Mouse (Mus musculus): ENCODE data around the gene Ank2. TPM values are rescaled to one million over a fixed set of nuclear protein-coding genes. Genes with fewer than 3 reads are reported as not detected.

Gene Ank2
- total RNA-seq, 2 experiments from 2014 or later, result 0.50 TPM; not detected in 1

DNA sequence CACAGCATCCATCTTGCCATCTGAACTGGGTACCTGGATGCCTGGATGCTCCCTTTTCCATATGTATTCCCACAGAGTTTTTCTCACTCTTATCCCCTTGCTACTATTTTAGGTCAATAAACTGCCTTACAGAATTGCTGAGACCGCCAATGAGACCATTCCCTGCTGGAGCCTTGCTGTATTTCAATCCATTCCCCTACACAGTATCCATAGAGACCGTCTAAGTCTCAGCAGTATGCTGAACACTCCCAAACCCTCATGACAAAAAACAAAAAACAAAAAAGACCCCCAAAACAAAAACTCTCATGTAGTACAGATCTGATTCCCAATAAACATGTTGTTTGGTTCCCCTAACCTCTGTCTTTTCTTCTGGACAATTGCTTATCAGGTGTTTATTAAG, 365.1 kb downstream of the Ank2 start:
- ATAC-seq (replicated peaks; ENCODE audit: poor library complexity), result no peak

DNA sequence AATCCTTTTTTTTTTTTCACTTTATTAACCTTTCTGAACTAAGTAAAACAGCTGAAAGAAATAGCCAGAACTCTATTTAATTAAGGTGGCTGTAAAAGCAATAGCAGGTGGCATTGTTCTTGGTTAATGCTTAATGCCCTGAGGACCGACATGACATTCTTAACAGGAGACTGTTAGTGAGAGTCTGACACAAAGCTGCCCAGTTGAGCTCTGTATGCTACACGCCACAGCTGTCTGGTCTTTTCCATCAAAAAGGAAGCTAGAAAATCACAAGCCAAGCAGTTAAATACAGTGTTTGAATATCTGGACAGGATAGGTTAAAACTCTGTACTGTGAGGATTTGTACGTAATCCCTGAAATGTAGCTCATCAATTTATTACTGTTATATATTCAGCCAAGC, 368.1 kb downstream of the Ank2 start:
- ATAC-seq (replicated peaks; ENCODE audit: poor library complexity), result no peak

DNA sequence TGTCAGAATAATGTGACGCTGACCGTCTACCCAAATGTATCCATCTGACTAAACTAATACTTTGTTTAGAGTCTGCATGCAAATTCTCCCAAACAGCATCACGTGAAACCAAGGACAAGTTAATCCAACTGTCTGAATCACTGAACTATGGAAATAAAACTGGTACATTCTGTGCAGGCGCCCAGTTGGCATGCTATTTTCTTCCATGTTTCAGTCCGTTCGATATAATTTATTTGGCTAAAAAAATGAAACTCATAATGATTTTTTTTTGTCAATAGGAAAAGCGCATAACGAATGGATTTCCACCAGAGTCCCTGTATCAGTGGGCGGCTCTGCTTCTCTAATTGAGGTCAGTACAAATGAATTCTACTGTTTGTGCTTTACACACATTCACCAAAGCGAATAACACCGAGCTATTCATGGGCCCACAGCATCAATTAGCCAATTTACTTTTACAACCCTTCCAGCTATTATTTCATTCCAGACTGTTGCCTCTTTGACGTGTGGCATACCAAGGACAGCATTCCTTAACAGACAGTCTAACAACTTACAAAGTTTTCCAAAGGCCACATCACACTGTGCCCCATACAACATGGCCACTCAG, 368.9 kb downstream of the Ank2 start:
- no peak for ATAC-seq (replicated peaks; ENCODE audit: poor library complexity)

GRCm38 (mm10) chr3:127129750-127130149, 369.4 kb downstream of the Ank2 start:
- ATAC-seq (replicated peaks; ENCODE audit: poor library complexity), result no peak

GRCm38 (mm10) chr3:127127611-127128010, 371.5 kb downstream of the Ank2 start:
- ATAC-seq (replicated peaks; ENCODE audit: poor library complexity), result no peak

GRCm38 (mm10) chr3:127126220-127126619, 372.9 kb downstream of the Ank2 start:
- ATAC-seq (replicated peaks; ENCODE audit: poor library complexity), result no peak

GRCm38 (mm10) chr3:127124375-127124993, 374.7 kb downstream of the Ank2 start:
- ATAC-seq (replicated peaks; ENCODE audit: poor library complexity), result no peak

GRCm38 (mm10) chr3:127123376-127123775, 375.8 kb downstream of the Ank2 start:
- peak; percentile 68 for ATAC-seq (replicated peaks; ENCODE audit: poor library complexity)

- ATAC-seq (replicated peaks; ENCODE audit: poor library complexity), result no peak
Observed at GRCm38 (mm10) chr3:127118777-127119176, 380.4 kb downstream of the Ank2 start.

DNA sequence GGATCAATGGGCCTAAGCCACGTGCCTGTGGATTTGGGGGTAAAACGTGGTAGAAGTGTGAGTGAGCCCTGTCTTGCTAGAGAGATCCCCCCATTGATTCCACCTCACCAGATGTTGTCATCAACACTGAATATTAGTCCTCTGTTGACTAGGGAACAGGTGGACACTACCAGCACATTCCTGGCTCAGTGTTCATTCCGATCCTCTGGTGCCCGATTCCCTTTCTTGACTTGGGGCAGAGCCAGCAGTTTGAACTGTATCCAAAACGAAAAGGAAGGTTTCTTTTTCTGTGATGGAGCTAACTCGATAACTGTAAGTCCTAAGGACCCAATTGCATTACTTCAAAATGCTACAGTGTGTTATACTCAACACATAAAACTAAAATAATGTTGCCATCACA, 382.9 kb downstream of the Ank2 start:
- no peak for ATAC-seq (replicated peaks; ENCODE audit: poor library complexity)

GRCm38 (mm10) chr3:127113238-127113637, 385.9 kb downstream of the Ank2 start:
- no peak for ATAC-seq (replicated peaks; ENCODE audit: poor library complexity)

- ATAC-seq (replicated peaks; ENCODE audit: poor library complexity), result no peak
Observed at GRCm38 (mm10) chr3:127109413-127109812, 389.7 kb downstream of the Ank2 start.

- ATAC-seq (replicated peaks; ENCODE audit: poor library complexity), result no peak
Observed at GRCm38 (mm10) chr3:127108481-127108880, 390.7 kb downstream of the Ank2 start.

- no peak for ATAC-seq (replicated peaks; ENCODE audit: poor library complexity)
Observed at GRCm38 (mm10) chr3:127107281-127107680, 391.9 kb downstream of the Ank2 start.

DNA sequence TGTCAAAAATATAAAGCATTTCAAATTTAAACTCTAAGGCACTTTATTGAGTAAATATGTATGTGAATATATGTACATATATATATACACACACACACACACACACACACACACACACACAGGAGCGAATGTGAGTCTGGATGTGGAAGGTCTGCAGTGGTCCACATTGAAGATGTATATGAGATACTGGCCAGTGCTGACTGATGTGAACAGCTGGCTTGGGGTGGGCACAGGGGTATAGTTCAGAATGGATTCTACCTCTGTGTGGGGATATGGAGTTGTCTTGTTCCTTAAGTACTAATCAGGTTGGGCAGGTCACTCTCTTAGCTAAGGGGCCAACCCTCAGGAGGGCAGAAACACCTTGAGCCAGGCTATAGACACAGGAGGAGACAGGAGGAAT, 397.8 kb downstream of the Ank2 start:
- no peak for ATAC-seq (replicated peaks; ENCODE audit: poor library complexity)

DNA sequence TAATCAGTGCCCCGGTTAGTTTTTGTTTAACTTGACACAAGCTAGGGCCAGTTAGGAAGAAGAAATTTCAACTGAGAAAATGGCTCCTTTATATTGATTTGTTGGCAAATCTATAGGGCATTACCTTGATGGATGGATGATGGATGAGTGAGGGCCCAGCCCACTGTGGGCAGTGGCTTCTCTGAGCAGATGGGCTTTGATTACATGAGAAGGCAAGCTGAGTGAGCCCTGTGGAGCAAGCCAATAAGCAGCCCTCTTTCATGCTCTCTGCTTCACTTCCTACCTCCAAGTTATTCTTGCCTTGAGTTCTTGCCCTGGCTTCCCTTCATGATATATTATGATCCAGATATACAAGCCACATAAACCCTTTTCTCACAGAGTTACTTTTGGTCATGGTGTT, 401.4 kb downstream of the Ank2 start:
- ATAC-seq (replicated peaks; ENCODE audit: poor library complexity), result no peak

- no peak for ATAC-seq (replicated peaks; ENCODE audit: poor library complexity)
Observed at GRCm38 (mm10) chr3:127097106-127097505, 402.0 kb downstream of the Ank2 start.

DNA sequence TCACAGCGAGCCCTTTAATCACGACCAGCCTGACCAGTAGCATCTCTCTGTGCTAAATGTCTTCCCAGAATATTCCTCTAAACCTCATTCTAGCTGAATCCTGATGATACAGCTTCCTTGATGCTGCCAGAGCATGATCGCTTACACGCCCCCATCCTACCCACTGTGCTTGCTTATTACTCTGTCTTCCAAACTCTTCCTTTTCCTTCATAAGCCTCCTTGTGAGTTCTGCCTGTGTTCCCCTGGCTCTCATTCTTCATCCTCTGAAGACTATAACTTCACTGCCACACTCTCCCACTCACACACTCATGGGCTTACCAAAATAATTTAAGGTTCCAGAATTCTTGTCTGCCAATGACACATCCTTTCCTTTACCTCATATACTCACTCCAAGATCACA, 405.5 kb downstream of the Ank2 start:
- no peak for ATAC-seq (replicated peaks; ENCODE audit: poor library complexity)

GRCm38 (mm10) chr3:127087574-127087973, 411.6 kb downstream of the Ank2 start:
- no peak for ATAC-seq (replicated peaks; ENCODE audit: poor library complexity)

- no peak for ATAC-seq (replicated peaks; ENCODE audit: poor library complexity)
Observed at GRCm38 (mm10) chr3:127086834-127087506, 412.2 kb downstream of the Ank2 start.

DNA sequence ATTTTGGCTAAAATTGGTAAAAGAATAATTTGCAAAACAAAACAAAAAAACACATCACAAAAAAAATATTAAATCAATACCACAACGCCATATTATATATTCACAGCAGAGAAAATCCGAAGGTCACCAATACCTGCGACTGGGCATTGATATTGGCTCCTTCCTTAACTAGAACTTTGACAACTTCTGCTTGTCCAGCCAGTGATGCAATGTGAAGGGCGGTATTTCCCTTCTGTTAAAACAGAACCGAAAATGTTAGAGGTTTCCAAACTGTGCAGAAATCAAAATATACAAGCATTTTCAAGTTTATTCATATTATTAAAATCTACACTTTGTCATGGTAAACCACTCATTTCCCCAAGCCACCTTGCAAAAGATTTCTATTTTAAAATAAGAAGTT, 421.8 kb downstream of the Ank2 start:
- ATAC-seq (replicated peaks; ENCODE audit: poor library complexity), result peak; percentile 46; the same call in 1 of the 2 replicates

GRCm38 (mm10) chr3:127075531-127076280, 423.4 kb downstream of the Ank2 start:
- no peak for ATAC-seq (replicated peaks; ENCODE audit: poor library complexity)

All from megakaryocyte progenitor cell, adult 5-6 weeks (primary cell).